Mouse (Mus musculus) forebrain, embryonic 11.5 days (tissue): ENCODE results near the gene C1qtnf6. TPM values are rescaled to one million over a fixed set of nuclear protein-coding genes. Genes with fewer than 3 reads are reported as not detected.

Experiments used
- ATAC-seq: fragments of 200-750 bp; cut with Nextera tagmentation; replicated peaks from 2 replicates; pipeline ENCODE4 v1.8.0; 2017; ENCODE audit warnings: moderate TSS enrichment; ENCODE audit not compliant: low FRiP score
- DNase-seq: peaks from one replicate; pipeline ENCODE4 v3.0.0-alpha.2; 2017; ENCODE audit warnings: low spot score
- H3K27ac ChIP-seq: fragments of 300-500 bp; sonication (generic); 2 replicates; pipeline ENCODE4 v1.5.1; 2014; ENCODE audit warnings: low read depth, low read length
- H3K27me3 ChIP-seq: fragments of 300-500 bp; sonication (generic); 2 replicates; pipeline ENCODE4 v1.6.1; 2014; ENCODE audit warnings: mild to moderate bottlenecking, low read length, mixed read lengths; ENCODE audit not compliant: control insufficient read depth, insufficient read depth
- H3K36me3 ChIP-seq: fragments of 300-500 bp; sonication (generic); 2 replicates; pipeline ENCODE4 v1.6.1; 2014; ENCODE audit warnings: mild to moderate bottlenecking, low read length, moderate library complexity, mixed read lengths; ENCODE audit not compliant: control insufficient read depth, insufficient read depth
- H3K4me1 ChIP-seq: fragments of 300-500 bp; sonication (generic); replicated peaks from 2 replicates; pipeline ENCODE4 v1.6.1; 2014; ENCODE audit warnings: low read length, mixed read lengths; ENCODE audit not compliant: control insufficient read depth, insufficient read depth
- H3K4me2 ChIP-seq: fragments of 300-500 bp; sonication (generic); 2 replicates; pipeline ENCODE4 v1.6.1; 2014; ENCODE audit warnings: low read depth, mild to moderate bottlenecking, low read length, moderate library complexity, mixed read lengths; ENCODE audit not compliant: severe bottlenecking
- H3K4me3 ChIP-seq: fragments of 300-500 bp; sonication (generic); 2 replicates; pipeline ENCODE4 v1.5.1; 2014; ENCODE audit warnings: low read depth, low read length
- H3K9ac ChIP-seq: fragments of 300-500 bp; sonication (generic); 2 replicates; pipeline ENCODE4 v1.6.1; 2014; ENCODE audit warnings: low read length
- H3K9me3 ChIP-seq: fragments of 300-500 bp; sonication (generic); 2 replicates; pipeline ENCODE4 v1.6.1; 2016; ENCODE audit warnings: low read length, mixed read lengths; ENCODE audit not compliant: control insufficient read depth
- WGBS: fragments of 180-500 bp; shearing (Covaris S2); extraction: QIAGEN DNeasy Blood & Tissue Kit; methylation state at CpG from one replicate; pipeline ENCODE4 v1.1.7; 2014; 5-methylcytosine and 5-hydroxymethylcytosine counted together
- polyA plus RNA-seq: library from polyadenylated mRNA; unstranded; fragments of >200 nt; fragmentation: Nextera tagmentation; extraction: Ambion mirVana; gene quantifications from 2 replicates; pipeline ENCODE4 v1.2.1, GENCODE M21; 2014

C1qtnf6 gene
- polyA plus RNA-seq, 1 experiment from 2014 or later: 10.0 TPM

DNA sequence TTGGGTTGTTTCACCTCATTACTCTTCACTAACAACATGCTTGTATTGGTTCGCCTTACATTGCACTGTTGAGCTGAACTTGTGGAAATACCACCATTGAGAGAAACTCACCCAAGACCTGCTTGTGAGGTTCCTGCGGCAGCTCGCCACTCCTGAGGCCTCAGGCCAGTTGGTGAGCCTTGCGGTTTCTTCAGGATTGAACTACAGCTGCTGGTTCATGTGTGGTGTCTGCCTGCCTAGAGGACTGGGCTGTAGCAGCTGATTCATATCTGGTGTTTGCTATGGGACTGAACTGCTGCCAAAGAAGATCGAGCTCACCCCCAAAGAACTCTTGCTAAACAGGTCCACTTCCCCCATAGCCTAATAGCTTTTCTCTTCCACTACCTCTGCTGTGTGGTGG lies 26.4 kb downstream of the C1qtnf6 start:
- Histone ChIP-seq H3K4me2 (no peak overlapping the region), H3K9me3 (no peaks in the 10 kb centered on the region), H3K4me3 (no peak overlapping the region), H3K27me3 (no peaks in the 10 kb centered on the region), H3K4me1 (peaks cover under 1% of the 10 kb centered on the region; the same call in 1 of the 2 replicates), H3K36me3 (no peaks in the 10 kb centered on the region), H3K9ac (no peak overlapping the region), H3K27ac (no peak overlapping the region)
- 90% methylated on average over 5 of the region's 5 CpGs for WGBS
- ATAC-seq (no peak), DNase-seq (no peak)

DNA sequence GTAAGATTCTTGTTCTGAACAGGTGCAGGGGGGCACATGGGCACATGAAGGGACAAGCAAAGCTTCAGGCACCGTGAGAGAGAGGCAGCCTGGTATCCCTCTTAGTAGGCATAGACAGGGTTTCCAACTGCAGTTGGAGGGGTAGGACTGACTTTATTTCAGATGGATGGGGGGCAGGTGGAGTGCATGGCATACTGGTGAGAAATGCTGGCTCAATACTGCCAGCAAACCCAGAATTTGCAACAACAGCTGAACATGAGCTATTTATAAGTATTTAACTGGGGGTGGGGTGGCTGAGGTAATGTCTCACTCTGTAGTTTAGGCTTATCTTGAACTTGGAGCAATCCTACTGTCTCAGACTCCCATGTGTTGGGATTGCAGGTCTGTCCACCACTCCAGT lies 27.2 kb downstream of the C1qtnf6 start:
- H3K27me3 ChIP-seq: no peaks in the 10 kb centered on the region
- H3K36me3 ChIP-seq: no peaks in the 10 kb centered on the region
- H3K4me2 ChIP-seq: no peak overlapping the region
- H3K27ac ChIP-seq: no peak overlapping the region
- H3K4me3 ChIP-seq: no peak overlapping the region
- H3K9me3 ChIP-seq: no peaks in the 10 kb centered on the region
- ATAC-seq: no peak
- H3K4me1 ChIP-seq: no peaks in the 10 kb centered on the region
- DNase-seq: no peak
- no peak overlapping the region for H3K9ac ChIP-seq
- WGBS: 100% methylated on average over 1 of the region's 1 CpGs

GRCm38 (mm10) chr15:78502437-78503132 lies 28.6 kb downstream of the C1qtnf6 start:
- Histone ChIP-seq H3K4me1 (no peaks in the 10 kb centered on the region), H3K4me2 (no peak overlapping the region), H3K4me3 (no peak overlapping the region), H3K9ac (no peak overlapping the region), H3K36me3 (no peaks in the 10 kb centered on the region), H3K27ac (no peak overlapping the region), H3K27me3 (no peaks in the 10 kb centered on the region), H3K9me3 (no peaks in the 10 kb centered on the region)
- ATAC-seq (no peak), DNase-seq (no peak)
- 88% methylated on average over 18 of the region's 18 CpGs for WGBS

- H3K36me3 ChIP-seq: no peaks in the 10 kb centered on the region
- no peaks in the 10 kb centered on the region for H3K4me1 ChIP-seq
- no peak within 1 kb of the TSS for H3K9ac ChIP-seq
- no peak for DNase-seq
- no peak within 1 kb of the TSS for H3K4me2 ChIP-seq
- H3K4me3 ChIP-seq: no peak within 1 kb of the TSS
- no peaks in the 10 kb centered on the region for H3K9me3 ChIP-seq
- 96% methylated on average over 11 of the region's 11 CpGs for WGBS
- ATAC-seq: no peak
- no peak within 1 kb of the TSS for H3K27ac ChIP-seq
- no peaks in the 10 kb centered on the region for H3K27me3 ChIP-seq
Measured at GRCm38 (mm10) chr15:78494968-78495406, 36.2 kb downstream of the C1qtnf6 start, which contains the start of gene Il2rb. Gene Il2rb, minus strand, starts transcription at chr15:78495271.

DNA sequence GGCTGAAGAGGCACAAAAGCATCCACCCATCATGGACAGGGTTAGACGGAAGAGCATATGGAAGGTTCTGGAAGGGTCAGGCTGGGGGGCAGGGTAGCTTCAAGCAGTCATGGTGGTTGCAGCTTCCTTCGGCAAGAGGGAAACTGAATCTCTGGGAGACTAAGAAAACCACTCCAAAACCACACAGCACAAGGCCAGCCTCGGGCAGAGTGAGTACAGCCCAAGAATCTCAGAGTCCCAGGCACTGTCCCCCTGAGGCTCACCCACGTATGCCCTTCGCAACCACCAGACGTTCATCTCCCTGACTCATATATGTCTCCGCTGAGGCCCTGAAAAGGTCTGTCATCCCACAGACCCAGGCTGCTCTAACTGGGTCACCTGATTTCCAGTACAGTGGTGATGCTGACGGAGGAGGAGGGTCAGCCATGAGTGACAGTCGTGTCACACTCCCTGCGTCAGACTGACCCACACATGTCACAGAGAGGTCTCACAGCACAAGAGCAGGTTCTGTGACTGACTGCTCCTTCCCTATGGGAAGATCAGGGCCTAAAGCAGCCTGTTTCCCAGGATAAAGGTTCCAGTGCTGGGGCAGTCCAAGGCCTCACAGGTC lies 37.7 kb downstream of the C1qtnf6 start:
- H3K9ac ChIP-seq: no peak overlapping the region
- H3K9me3 ChIP-seq: no peaks in the 10 kb centered on the region
- no peaks in the 10 kb centered on the region for H3K4me1 ChIP-seq
- no peak overlapping the region for H3K4me2 ChIP-seq
- WGBS: 90% methylated on average over 10 of the region's 10 CpGs
- ATAC-seq (no peak), DNase-seq (no peak)
- no peak overlapping the region for H3K4me3 ChIP-seq
- H3K36me3 ChIP-seq: no peaks in the 10 kb centered on the region
- H3K27me3 ChIP-seq: no peaks in the 10 kb centered on the region
- no peak overlapping the region for H3K27ac ChIP-seq

- Histone ChIP-seq H3K27ac (no peak overlapping the region), H3K4me1 (no peaks in the 10 kb centered on the region), H3K36me3 (no peaks in the 10 kb centered on the region), H3K9ac (no peak overlapping the region), H3K4me2 (no peak overlapping the region), H3K27me3 (no peaks in the 10 kb centered on the region), H3K4me3 (no peak overlapping the region), H3K9me3 (no peaks in the 10 kb centered on the region)
- ATAC-seq (no peak), DNase-seq (no peak)
- WGBS: 84% methylated on average over 3 of the region's 3 CpGs
Measured at GRCm38 (mm10) chr15:78491301-78491700, 39.9 kb downstream of the C1qtnf6 start.

GRCm38 (mm10) chr15:78489906-78490305 lies 41.3 kb downstream of the C1qtnf6 start:
- ATAC-seq: no peak
- Histone ChIP-seq H3K36me3 (no peaks in the 10 kb centered on the region), H3K9ac (no peak overlapping the region), H3K4me1 (no peaks in the 10 kb centered on the region), H3K4me2 (no peak overlapping the region), H3K27me3 (no peaks in the 10 kb centered on the region), H3K27ac (no peak overlapping the region), H3K9me3 (no peaks in the 10 kb centered on the region), H3K4me3 (no peak overlapping the region)
- DNase-seq: no peak
- WGBS: 76% methylated on average over 8 of the region's 8 CpGs

- ATAC-seq: no peak
- WGBS: 88% methylated on average over 3 of the region's 3 CpGs
- no peaks in the 10 kb centered on the region for H3K9me3 ChIP-seq
- H3K27me3 ChIP-seq: no peaks in the 10 kb centered on the region
- no peak overlapping the region for H3K9ac ChIP-seq
- H3K4me2 ChIP-seq: no peak overlapping the region
- H3K4me3 ChIP-seq: no peak overlapping the region
- H3K36me3 ChIP-seq: no peaks in the 10 kb centered on the region
- H3K27ac ChIP-seq: no peak overlapping the region
- DNase-seq: no peak
- no peaks in the 10 kb centered on the region for H3K4me1 ChIP-seq
Measured at GRCm38 (mm10) chr15:78489248-78489647, 42.0 kb downstream of the C1qtnf6 start.

DNA sequence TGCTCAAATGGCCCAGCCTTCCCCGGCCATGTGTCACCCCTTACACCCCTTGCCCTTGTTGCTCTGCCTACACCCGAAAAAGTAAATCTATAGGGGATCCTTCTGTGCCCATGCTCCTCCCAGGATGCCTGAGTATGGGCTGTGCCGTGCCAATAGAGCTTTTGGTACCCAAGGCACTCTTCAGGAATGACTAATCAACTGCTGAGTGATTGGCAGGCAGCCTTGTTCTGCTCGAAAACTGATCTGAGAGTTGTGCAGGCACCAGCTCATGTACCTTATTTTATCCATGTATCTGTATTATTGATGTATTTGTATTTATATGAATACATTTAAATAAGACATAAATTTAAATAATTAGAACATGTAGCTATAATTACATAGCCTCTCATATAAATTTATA lies 44.1 kb downstream of the C1qtnf6 start:
- Histone ChIP-seq H3K36me3 (no peaks in the 10 kb centered on the region), H3K4me2 (no peak overlapping the region), H3K27ac (no peak overlapping the region), H3K9me3 (no peaks in the 10 kb centered on the region), H3K4me3 (no peak overlapping the region), H3K9ac (no peak overlapping the region), H3K27me3 (no peaks in the 10 kb centered on the region), H3K4me1 (no peaks in the 10 kb centered on the region)
- 67% methylated on average over 4 of the region's 4 CpGs for WGBS
- ATAC-seq (no peak), DNase-seq (no peak)
